Mouse (Mus musculus) brain, embryonic 14.5 days (tissue): ENCODE measurements at regions not wholly inside any gene's neighbourhood (a gene's known extent, or its start where the extent isn't known, plus 50 kb on each side); places are given as distances from the start of the nearest gene placed in this dataset.

Experiments
- CTCF ChIP-seq: fragments of 200-500 bp; IDR thresholded peaks from 2 replicates; pipeline ENCODE4 v1.5.1; 2012; ENCODE audit warnings: inconsistent platforms, mild to moderate bottlenecking, moderate library complexity, borderline replicate concordance; ENCODE audit not compliant: insufficient read depth, insufficient read length; ENCODE audit errors: extremely low read depth
- POLR2A ChIP-seq: fragments of 200-500 bp; IDR thresholded peaks from 2 replicates; pipeline ENCODE4 v1.6.1; 2012; ENCODE audit warnings: mild to moderate bottlenecking, inconsistent platforms, borderline replicate concordance; ENCODE audit not compliant: poor library complexity, insufficient read depth, insufficient read length, severe bottlenecking; ENCODE audit errors: extremely low read depth

- TF ChIP-seq POLR2A (no peak), CTCF (no peak)
Measured at GRCm38 (mm10) chr2:128454509-128454908, 136.5 kb upstream of the Spdye4c start.
